Comparison of ENCODE assay signal across 8 mouse cellular contexts in genomic region chr3:133322552-133322951, GRCm38 (mm10). TPM values are rescaled to one million over a fixed set of nuclear protein-coding genes. Genes with fewer than 3 reads are reported as not detected.
A peak's percentile ranks its signal among the peaks of the same experiment; 100 is the strongest.
DNase-seq lines count a peak whose midpoint lies in the region; ATAC-seq and TF ChIP-seq lines count a peak whose summit lies in the region.

No protein-coding gene starts in this region.

- 81% methylated on average over 4 of the region's 4 CpGs for WGBS in kidney, postnatal 0 days
- WGBS in limb, embryonic 10.5 days, result 83% methylated on average over 4 of the region's 4 CpGs

- H3K27ac ChIP-seq in kidney, postnatal 0 days, result no peak overlapping the region
- no peak overlapping the region for H3K27ac ChIP-seq in ES-Bruce4 (ENCODE audit: insufficient read depth, low read length)
- H3K27ac ChIP-seq in limb, embryonic 10.5 days, result no peak overlapping the region

- TF ChIP-seq CTCF in kidney, postnatal 0 days (IDR thresholded peaks at IDR 0.05; ENCODE audit: low read depth), result peak; percentile 51
- TF ChIP-seq CTCF in ES-Bruce4 (IDR thresholded peaks at IDR 0.05; ENCODE audit: low read depth, low read length), result peak; percentile 72

- TF ChIP-seq POLR2A in ES-Bruce4 (IDR thresholded peaks at IDR 0.05; ENCODE audit: insufficient read depth, low read length), result no peak

- H3K9me3 ChIP-seq in kidney, postnatal 0 days (replicated peaks; ENCODE audit: low read length), result no peaks in the 10 kb centered on the region
- no peaks in the 10 kb centered on the region for H3K9me3 ChIP-seq in ES-Bruce4 (replicated peaks; ENCODE audit: control insufficient read depth, insufficient read depth, low read length, poor library complexity, severe bottlenecking)
- no peaks in the 10 kb centered on the region for H3K9me3 ChIP-seq in limb, embryonic 10.5 days (replicated peaks)

- no peak overlapping the region for H3K4me3 ChIP-seq in kidney, postnatal 0 days (replicated peaks; ENCODE audit: low read depth, low read length)
- no peak overlapping the region for H3K4me3 ChIP-seq in ES-Bruce4 (ENCODE audit: low read depth, low read length)
- no peak overlapping the region for H3K4me3 ChIP-seq in limb, embryonic 10.5 days

- DNase-seq in kidney, postnatal 0 days (ENCODE audit: low spot score), result no peak
- no peak for DNase-seq in kidney, adult 11 months
- peak; percentile 46 for DNase-seq in 416B (ENCODE audit: low read depth)
- peak; percentile 38 for DNase-seq in limb, embryonic 10.5 days (ENCODE audit: low spot score)
- no peak for DNase-seq in embryo, embryonic 11 days
- no peak for DNase-seq in frontal cortex, postnatal 36 days (ENCODE audit: low spot score in 2 of 2)

- ATAC-seq in kidney, postnatal 0 days (replicated peaks; ENCODE audit: low FRiP score, low read depth), result no peak
- ATAC-seq in activated CD4-positive, CD25-positive, alpha-beta regulatory T cell, adult 4 months, result no peak

- H3K4me2 ChIP-seq in kidney, postnatal 0 days (ENCODE audit: low read length), result no peak overlapping the region

- H3K36me3 ChIP-seq in kidney, postnatal 0 days (ENCODE audit: insufficient read depth, low read length), result 0 out of 2 replicates have a peak, but pooled peaks cover 2% of the 10 kb centered on the region
- H3K36me3 ChIP-seq in ES-Bruce4 (ENCODE audit: control insufficient read depth, insufficient read depth, low read length, poor library complexity, severe bottlenecking), result no peaks in the 10 kb centered on the region
- peaks cover 38% of the 10 kb centered on the region for H3K36me3 ChIP-seq in limb, embryonic 10.5 days

- no peaks in the 10 kb centered on the region for H3K27me3 ChIP-seq in kidney, postnatal 0 days (ENCODE audit: insufficient read depth, low read length)
- H3K27me3 ChIP-seq in ES-Bruce4 (ENCODE audit: control insufficient read depth, insufficient read depth, low read length, poor library complexity, severe bottlenecking), result no peaks in the 10 kb centered on the region
- no peaks in the 10 kb centered on the region for H3K27me3 ChIP-seq in limb, embryonic 10.5 days (ENCODE audit: low read depth, poor library complexity, severe bottlenecking)

- H3K4me1 ChIP-seq in kidney, postnatal 0 days (replicated peaks; ENCODE audit: insufficient read depth, low read length), result no peaks in the 10 kb centered on the region
- H3K4me1 ChIP-seq in ES-Bruce4 (ENCODE audit: control insufficient read depth, insufficient read depth, low read length), result no peaks in the 10 kb centered on the region
- H3K4me1 ChIP-seq in limb, embryonic 10.5 days, result no peaks in the 10 kb centered on the region

- H3K9ac ChIP-seq in kidney, postnatal 0 days (ENCODE audit: low read depth, low read length), result no peak overlapping the region
- no peak overlapping the region for H3K9ac ChIP-seq in ES-Bruce4 (ENCODE audit: low read depth, poor library complexity, severe bottlenecking)

- no peak for TF ChIP-seq EP300 in ES-Bruce4 (IDR thresholded peaks at IDR 0.05; ENCODE audit: insufficient read depth, low read depth, low read length)

RNA-seq across cellular contexts. Expression of gene Ppa2, which starts 12.6 kb away (rescaled TPM):
- polyA plus RNA-seq in kidney, postnatal 0 days (2015; fragmentation: Nextera tagmentation; extraction: Ambion mirVana), result 141 and 144 TPM in 2 replicates
- polyA plus RNA-seq in ES-Bruce4 (2011; ENCODE audit: insufficient read depth, insufficient read length, low read depth, missing spikeins), result 50.8 and 51.0 TPM in 2 replicates
- 81.7 and 95.4 TPM in 2 replicates for polyA plus RNA-seq in limb, embryonic 10.5 days (2016; fragmentation: Nextera tagmentation; extraction: Ambion mirVana)
- polyA plus RNA-seq in activated CD4-positive, CD25-positive, alpha-beta regulatory T cell, adult 4 months (2017; shearing (Covaris generic)), result 10 to 100 TPM; 22.9 to 24.4 TPM

Comparison
In these comparisons a context has a peak if more than half of its experiments do, and no peak if none do; other contexts are left out.
1. DNase-seq: peak in 416B (single experiment) and limb, embryonic 10.5 days (single experiment); none in kidney, postnatal 0 days (single experiment), kidney, adult 11 months (single experiment), embryo, embryonic 11 days (single experiment) and frontal cortex, postnatal 36 days (0 of 2).